Mouse (Mus musculus): ENCODE results near the gene Npy4r.

GRCm38 (mm10) chr14:34121691-34122090 lies 30.6 kb downstream of the Npy4r start:
- TF ChIP-seq CTCF (IDR thresholded peaks at IDR 0.05; ENCODE audit: low read depth, low read length) (no peak), EP300 (IDR thresholded peaks at IDR 0.05; ENCODE audit: insufficient read depth, low read depth, low read length) (no peak)
